Mouse (Mus musculus) heart, postnatal 0 days (tissue): ENCODE results near the gene Ebpl.

Source experiments
- CTCF ChIP-seq: IDR thresholded peaks from 2 replicates; pipeline ENCODE4 v1.5.1; 2016; ENCODE audit warnings: antibody characterized with exemption, control low read depth, low read depth
- EP300 ChIP-seq: IDR thresholded peaks from 2 replicates; pipeline ENCODE4 v1.6.1; 2016; ENCODE audit warnings: antibody characterized with exemption, low read depth

GRCm38 (mm10) chr14:61301323-61301722 lies 58.9 kb downstream of the Ebpl start:
- TF ChIP-seq CTCF (no peak), EP300 (no peak)
